Mouse (Mus musculus) kidney, postnatal 4 days (tissue): ENCODE results near the gene Pkib.

Experiments used
- DNase-seq, 2 experiments: peaks; one replicate each; pipeline ENCODE4 v3.0.0; 2021; ENCODE audit warnings: mixed read lengths in 2 of 2

Gene Pkib

GRCm38 (mm10) chr10:57741351-57741750 lies 109.6 kb downstream of the Pkib start:
- no peak for DNase-seq

GRCm38 (mm10) chr10:57743045-57743444 lies 111.3 kb downstream of the Pkib start:
- DNase-seq: no peak

GRCm38 (mm10) chr10:57743606-57744016 lies 111.8 kb downstream of the Pkib start:
- DNase-seq: peak; percentile 21 to 40

GRCm38 (mm10) chr10:57744128-57744765 lies 112.5 kb downstream of the Pkib start:
- no peak for DNase-seq

GRCm38 (mm10) chr10:57745452-57745851 lies 113.7 kb downstream of the Pkib start:
- DNase-seq: no peak

- no peak for DNase-seq
Measured at GRCm38 (mm10) chr10:57747127-57747526, 115.3 kb downstream of the Pkib start.

- no peak for DNase-seq
Measured at GRCm38 (mm10) chr10:57753343-57753742, 121.6 kb downstream of the Pkib start.

GRCm38 (mm10) chr10:57755201-57755736 lies 123.5 kb downstream of the Pkib start:
- DNase-seq: no peak

GRCm38 (mm10) chr10:57758999-57759398 lies 127.2 kb downstream of the Pkib start:
- DNase-seq: no peak

GRCm38 (mm10) chr10:57760694-57761093 lies 128.9 kb downstream of the Pkib start:
- DNase-seq: no peak

- DNase-seq: no peak
Measured at GRCm38 (mm10) chr10:57763044-57763443, 131.3 kb downstream of the Pkib start.

GRCm38 (mm10) chr10:57783289-57784130 lies 151.7 kb downstream of the Pkib start:
- no peak for DNase-seq

- peak; percentile 82 to 91 for DNase-seq
Measured at GRCm38 (mm10) chr10:57784131-57784875, 152.5 kb downstream of the Pkib start.

- no peak for DNase-seq
Measured at GRCm38 (mm10) chr10:57784876-57785150, 153.0 kb downstream of the Pkib start, which contains the start of gene Fabp7. Gene Fabp7, plus strand, starts transcription at chr10:57784881.

- no peak for DNase-seq
Measured at GRCm38 (mm10) chr10:57785552-57785951, 153.8 kb downstream of the Pkib start.
